Mouse (Mus musculus) liver, postnatal 0 days (tissue): ENCODE measurements at regions not wholly inside any gene's neighbourhood (a gene's known extent, or its start where the extent isn't known, plus 50 kb on each side); places are given as distances from the start of the nearest gene placed in this dataset.

Experiments used
- ATAC-seq: fragments of 200-750 bp; cut with Nextera tagmentation; 2 replicates; pipeline ENCODE4 v1.8.0; 2017; ENCODE audit warnings: mild to moderate bottlenecking, moderate library complexity
- DNase-seq: peaks from one replicate; pipeline ENCODE4 v3.0.0-alpha.2; 2016
- H3K27ac ChIP-seq: fragments of 300-500 bp; sonication (generic); 2 replicates; pipeline ENCODE4 v1.5.1; 2014; ENCODE audit warnings: antibody characterized with exemption, moderate library complexity, mild to moderate bottlenecking, low read depth
- H3K27me3 ChIP-seq: fragments of 300-500 bp; sonication (generic); 2 replicates; pipeline ENCODE4 v1.6.1; 2014; ENCODE audit warnings: low read length, control low read depth, mixed read lengths; ENCODE audit not compliant: insufficient read depth
- H3K36me3 ChIP-seq: fragments of 300-500 bp; sonication (generic); replicated peaks from 2 replicates; pipeline ENCODE4 v1.6.1; 2014; ENCODE audit warnings: mild to moderate bottlenecking, control low read depth, low read length, moderate library complexity, mixed read lengths; ENCODE audit not compliant: insufficient read depth
- H3K4me1 ChIP-seq: fragments of 300-500 bp; sonication (generic); 2 replicates; pipeline ENCODE4 v1.6.1; 2014; ENCODE audit warnings: antibody characterized with exemption, mild to moderate bottlenecking, control low read depth; ENCODE audit not compliant: insufficient read depth
- H3K4me2 ChIP-seq: fragments of 300-500 bp; sonication (generic); 2 replicates; pipeline ENCODE4 v1.6.1; 2014; ENCODE audit warnings: low read depth, mild to moderate bottlenecking, low read length, moderate library complexity, mixed read lengths
- H3K4me3 ChIP-seq: fragments of 300-500 bp; sonication (generic); 2 replicates; pipeline ENCODE4 v1.5.1; 2014; ENCODE audit warnings: low read depth, low read length
- H3K9ac ChIP-seq: fragments of 300-500 bp; sonication (generic); replicated peaks from 2 replicates; pipeline ENCODE4 v1.6.1; 2014; ENCODE audit warnings: mild to moderate bottlenecking, moderate library complexity
- H3K9me3 ChIP-seq: fragments of 300-500 bp; sonication (generic); 2 replicates; pipeline ENCODE4 v1.6.1; 2016; ENCODE audit warnings: mild to moderate bottlenecking, control low read depth, low read length, mixed read lengths
- CTCF ChIP-seq: sonication (generic); IDR thresholded peaks from 2 replicates; pipeline ENCODE4 v1.5.1; 2016; ENCODE audit warnings: antibody characterized with exemption, low read depth
- EP300 ChIP-seq: IDR thresholded peaks from 2 replicates; pipeline ENCODE4 v1.6.1; 2016; ENCODE audit warnings: antibody characterized with exemption, low read depth, mild to moderate bottlenecking
- WGBS: fragments of 180-500 bp; shearing (Covaris S2); extraction: QIAGEN DNeasy Blood & Tissue Kit; methylation state at CpG from one replicate; pipeline ENCODE4 v1.1.7; 2014; ENCODE audit not compliant: insufficient replicate concordance; 5-methylcytosine and 5-hydroxymethylcytosine counted together

- H3K9me3 ChIP-seq, result no peaks in the 10 kb centered on the region
- H3K9ac ChIP-seq, result no peak overlapping the region
- H3K4me3 ChIP-seq, result no peak overlapping the region
- H3K36me3 ChIP-seq, result no peaks in the 10 kb centered on the region
- DNase-seq, result no peak
- WGBS, result 47% methylated on average over 3 of the region's 3 CpGs
- no peaks in the 10 kb centered on the region for H3K27me3 ChIP-seq
- no peaks in the 10 kb centered on the region for H3K4me1 ChIP-seq
- TF ChIP-seq EP300 (no peak), CTCF (no peak)
- ATAC-seq, result no peak; the same call in 1 of the 2 replicates
- H3K4me2 ChIP-seq, result no peak overlapping the region
- H3K27ac ChIP-seq, result no peak overlapping the region
Observed at GRCm38 (mm10) chr3:131698070-131698750, 133.6 kb downstream of the Papss1 start.

DNA sequence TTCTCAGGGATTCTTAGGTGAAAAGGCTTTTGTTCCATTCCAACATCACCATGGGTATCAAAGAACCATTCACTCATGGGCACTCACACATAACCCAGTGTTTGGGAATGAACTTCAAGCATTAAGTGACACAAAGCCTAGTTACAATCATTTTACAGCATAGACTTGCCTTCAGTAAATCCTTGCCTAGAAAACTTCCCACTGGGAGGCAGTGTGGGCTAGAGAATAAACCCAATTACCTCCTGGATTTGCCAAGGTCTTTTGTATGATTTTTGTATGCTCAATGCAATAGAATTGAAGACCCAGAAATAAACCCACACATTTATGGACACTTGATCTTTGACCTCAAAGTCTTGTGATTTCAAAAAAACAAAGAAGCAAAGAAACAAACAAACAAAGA is 138.6 kb downstream of the Papss1 start:
- H3K4me3 ChIP-seq, result no peak overlapping the region
- TF ChIP-seq EP300 (no peak), CTCF (peak; percentile 34)
- H3K9me3 ChIP-seq, result no peaks in the 10 kb centered on the region
- DNase-seq (no peak), ATAC-seq (no peak)
- H3K36me3 ChIP-seq, result no peaks in the 10 kb centered on the region
- H3K4me1 ChIP-seq, result no peaks in the 10 kb centered on the region
- no peak overlapping the region for H3K9ac ChIP-seq
- no peak overlapping the region for H3K27ac ChIP-seq
- no peaks in the 10 kb centered on the region for H3K27me3 ChIP-seq
- no peak overlapping the region for H3K4me2 ChIP-seq

GRCm38 (mm10) chr3:131713532-131713931 is 149.0 kb downstream of the Papss1 start:
- no peaks in the 10 kb centered on the region for H3K27me3 ChIP-seq
- H3K9ac ChIP-seq, result no peak overlapping the region
- H3K36me3 ChIP-seq, result no peaks in the 10 kb centered on the region
- DNase-seq (no peak), ATAC-seq (no peak)
- H3K4me2 ChIP-seq, result no peak overlapping the region
- H3K9me3 ChIP-seq, result no peaks in the 10 kb centered on the region
- no peaks in the 10 kb centered on the region for H3K4me1 ChIP-seq
- H3K4me3 ChIP-seq, result no peak overlapping the region
- TF ChIP-seq CTCF (no peak), EP300 (no peak)
- 66% methylated on average over 8 of the region's 8 CpGs for WGBS
- no peak overlapping the region for H3K27ac ChIP-seq

- no peak overlapping the region for H3K9ac ChIP-seq
- no peaks in the 10 kb centered on the region for H3K9me3 ChIP-seq
- TF ChIP-seq CTCF (no peak), EP300 (no peak)
- H3K27me3 ChIP-seq, result no peaks in the 10 kb centered on the region
- H3K36me3 ChIP-seq, result no peaks in the 10 kb centered on the region
- H3K4me2 ChIP-seq, result no peak overlapping the region
- ATAC-seq, result no peak
- 63% methylated on average over 8 of the region's 8 CpGs for WGBS
- H3K27ac ChIP-seq, result no peak overlapping the region
- no peak for DNase-seq
- H3K4me1 ChIP-seq, result no peaks in the 10 kb centered on the region
- H3K4me3 ChIP-seq, result no peak overlapping the region
Observed at GRCm38 (mm10) chr3:131718761-131719160, 154.2 kb downstream of the Papss1 start.

DNA sequence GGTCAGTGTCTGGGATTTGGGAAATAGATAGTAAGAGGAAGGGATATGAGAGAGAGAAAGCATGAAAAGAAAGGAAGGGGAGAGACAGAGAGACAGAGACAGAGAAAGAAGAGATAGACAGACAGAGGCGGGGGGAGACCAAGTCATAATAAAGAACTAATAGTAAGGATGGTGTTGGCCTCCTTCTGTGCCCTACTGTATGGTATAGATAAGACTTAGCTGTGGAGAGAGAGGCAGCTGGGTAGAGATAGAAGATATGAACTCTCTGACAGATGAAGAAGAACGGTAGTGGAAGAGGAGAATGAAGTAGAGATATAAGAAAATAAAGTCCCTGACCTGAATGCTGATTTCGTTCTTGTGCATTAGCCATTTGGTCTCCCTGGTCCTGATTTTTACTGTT is 164.1 kb downstream of the Papss1 start:
- H3K4me1 ChIP-seq, result no peaks in the 10 kb centered on the region
- no peak overlapping the region for H3K4me3 ChIP-seq
- no peaks in the 10 kb centered on the region for H3K36me3 ChIP-seq
- H3K9ac ChIP-seq, result no peak overlapping the region
- no peak overlapping the region for H3K27ac ChIP-seq
- DNase-seq, result no peak
- no peak for TF ChIP-seq CTCF
- peak; percentile 57; the same call in 1 of the 2 replicates for TF ChIP-seq EP300
- WGBS, result 62% methylated on average over 3 of the region's 3 CpGs
- no peak overlapping the region for H3K4me2 ChIP-seq
- no peaks in the 10 kb centered on the region for H3K9me3 ChIP-seq
- no peaks in the 10 kb centered on the region for H3K27me3 ChIP-seq
- peak; percentile 87 for ATAC-seq

GRCm38 (mm10) chr3:131734226-131734625 is 169.7 kb downstream of the Papss1 start:
- H3K27ac ChIP-seq, result no peak overlapping the region
- 72% methylated on average over 6 of the region's 6 CpGs for WGBS
- H3K9ac ChIP-seq, result no peak overlapping the region
- ATAC-seq (no peak), DNase-seq (no peak)
- TF ChIP-seq EP300 (no peak), CTCF (no peak)
- no peak overlapping the region for H3K4me2 ChIP-seq
- H3K4me1 ChIP-seq, result no peaks in the 10 kb centered on the region
- no peaks in the 10 kb centered on the region for H3K36me3 ChIP-seq
- no peaks in the 10 kb centered on the region for H3K9me3 ChIP-seq
- H3K27me3 ChIP-seq, result no peaks in the 10 kb centered on the region
- H3K4me3 ChIP-seq, result no peak overlapping the region

- H3K4me2 ChIP-seq, result no peak overlapping the region
- no peak for TF ChIP-seq EP300
- TF ChIP-seq CTCF, result no peak
- ATAC-seq, result no peak
Observed at GRCm38 (mm10) chr3:131737461-131737860, 172.9 kb downstream of the Papss1 start.

More at GRCm38 (mm10) chr3:131737461-131737860, 172.9 kb downstream of the Papss1 start:
- H3K9me3 ChIP-seq, result no peaks in the 10 kb centered on the region
- 73% methylated on average over 6 of the region's 6 CpGs for WGBS
- no peak for DNase-seq
- H3K27ac ChIP-seq, result no peak overlapping the region
- H3K9ac ChIP-seq, result no peak overlapping the region
- no peaks in the 10 kb centered on the region for H3K36me3 ChIP-seq
- H3K4me1 ChIP-seq, result no peaks in the 10 kb centered on the region
- no peaks in the 10 kb centered on the region for H3K27me3 ChIP-seq
- no peak overlapping the region for H3K4me3 ChIP-seq
